Mouse (Mus musculus): ENCODE data around the gene Mylk. TPM values are rescaled to one million over a fixed set of nuclear protein-coding genes. Genes with fewer than 3 reads are reported as not detected.

The Mylk gene
- polyA plus RNA-seq, 1 experiment from 2014 or later = 8.5 TPM

DNA sequence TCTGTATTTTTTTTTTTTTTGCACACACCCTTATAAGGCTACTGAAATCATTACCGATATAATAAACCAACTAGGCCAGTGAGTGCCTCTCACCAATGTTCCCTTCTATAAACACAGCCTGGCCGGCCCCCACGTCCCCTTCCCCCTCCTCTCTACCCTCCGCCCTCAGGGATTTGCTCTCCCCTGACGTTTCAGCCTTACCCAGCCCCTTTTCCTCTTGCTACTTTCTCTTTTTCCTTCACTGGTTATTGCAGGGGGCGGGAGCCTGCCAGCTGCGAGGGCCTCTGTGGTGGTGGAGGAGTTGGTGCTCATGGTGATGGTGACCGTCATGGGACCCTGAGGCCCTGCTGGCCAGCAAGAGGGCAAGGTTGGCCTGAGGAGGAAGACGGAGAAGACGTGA, 176.3 kb downstream of the Mylk start:
- Histone ChIP-seq H3K36me3 (peaks cover 9% of the 10 kb centered on the region; the same call in 1 of the 2 replicates), H3K4me3 (no peak overlapping the region), H3K9me3 (replicated peaks) (no peaks in the 10 kb centered on the region), H3K27me3 (ENCODE audit: low read depth, poor library complexity, severe bottlenecking) (peaks cover 4% of the 10 kb centered on the region), H3K27ac (replicated peaks) (no peak overlapping the region), H3K4me1 (peaks cover 32% of the 10 kb centered on the region)
- DNase-seq (ENCODE audit: low spot score) = no peak
- WGBS = 79% methylated on average over 10 of the region's 10 CpGs

DNA sequence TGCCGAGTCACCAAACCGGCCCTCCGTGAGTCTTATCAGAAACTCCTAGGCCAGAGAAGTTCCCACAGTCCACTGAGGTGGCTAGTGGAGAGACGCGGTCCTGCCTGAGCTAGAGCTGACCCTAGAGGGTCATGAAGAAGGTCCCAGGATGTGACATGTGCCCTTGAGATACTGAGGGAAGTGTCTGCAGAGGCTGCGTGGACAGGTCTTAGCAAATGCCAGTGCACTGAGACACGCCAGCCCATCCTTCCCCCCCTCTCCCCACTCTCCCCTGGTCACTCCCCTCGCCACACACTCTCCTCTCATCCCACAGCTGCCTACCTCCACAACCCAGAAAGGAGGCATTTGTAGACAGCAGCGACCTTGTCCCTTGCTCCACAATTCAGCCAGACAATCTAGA, 178.6 kb downstream of the Mylk start:
- peaks cover 9% of the 10 kb centered on the region; the same call in 1 of the 2 replicates for H3K36me3 ChIP-seq
- H3K27ac ChIP-seq (replicated peaks) = no peak overlapping the region
- no peak for DNase-seq (ENCODE audit: low spot score)
- peaks cover 4% of the 10 kb centered on the region for H3K27me3 ChIP-seq (ENCODE audit: low read depth, poor library complexity, severe bottlenecking)
- peaks cover 39% of the 10 kb centered on the region for H3K4me1 ChIP-seq
- no peak overlapping the region for H3K4me3 ChIP-seq
- 86% methylated on average over 9 of the region's 9 CpGs for WGBS
- no peaks in the 10 kb centered on the region for H3K9me3 ChIP-seq (replicated peaks)

DNA sequence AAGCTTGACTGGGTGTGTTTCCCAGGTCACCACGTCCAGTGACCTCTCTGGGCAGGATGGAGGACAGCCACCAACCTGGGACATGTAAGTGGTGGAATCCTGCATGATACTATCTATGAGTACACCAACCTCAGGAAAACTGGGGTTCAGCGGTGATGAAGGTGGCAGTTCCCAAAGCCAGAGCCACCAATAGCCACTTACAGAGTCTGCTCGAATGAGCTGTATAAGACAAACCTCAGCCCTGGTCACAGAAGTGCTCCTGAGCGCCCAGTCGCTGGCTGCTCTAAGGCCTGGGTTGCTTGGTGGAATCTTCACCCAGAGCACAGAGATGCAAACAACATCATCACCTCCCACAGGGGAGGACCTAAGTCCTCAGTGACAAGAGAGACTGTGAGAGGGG, 179.3 kb downstream of the Mylk start:
- Histone ChIP-seq H3K9me3 (replicated peaks) (no peaks in the 10 kb centered on the region), H3K36me3 (peaks cover 9% of the 10 kb centered on the region; the same call in 1 of the 2 replicates), H3K27ac (replicated peaks) (no peak overlapping the region), H3K4me3 (no peak overlapping the region), H3K4me1 (peaks cover 39% of the 10 kb centered on the region), H3K27me3 (ENCODE audit: low read depth, poor library complexity, severe bottlenecking) (peaks cover 4% of the 10 kb centered on the region)
- DNase-seq (ENCODE audit: low spot score) = no peak
- WGBS = 75% methylated on average over 5 of the region's 5 CpGs

DNA sequence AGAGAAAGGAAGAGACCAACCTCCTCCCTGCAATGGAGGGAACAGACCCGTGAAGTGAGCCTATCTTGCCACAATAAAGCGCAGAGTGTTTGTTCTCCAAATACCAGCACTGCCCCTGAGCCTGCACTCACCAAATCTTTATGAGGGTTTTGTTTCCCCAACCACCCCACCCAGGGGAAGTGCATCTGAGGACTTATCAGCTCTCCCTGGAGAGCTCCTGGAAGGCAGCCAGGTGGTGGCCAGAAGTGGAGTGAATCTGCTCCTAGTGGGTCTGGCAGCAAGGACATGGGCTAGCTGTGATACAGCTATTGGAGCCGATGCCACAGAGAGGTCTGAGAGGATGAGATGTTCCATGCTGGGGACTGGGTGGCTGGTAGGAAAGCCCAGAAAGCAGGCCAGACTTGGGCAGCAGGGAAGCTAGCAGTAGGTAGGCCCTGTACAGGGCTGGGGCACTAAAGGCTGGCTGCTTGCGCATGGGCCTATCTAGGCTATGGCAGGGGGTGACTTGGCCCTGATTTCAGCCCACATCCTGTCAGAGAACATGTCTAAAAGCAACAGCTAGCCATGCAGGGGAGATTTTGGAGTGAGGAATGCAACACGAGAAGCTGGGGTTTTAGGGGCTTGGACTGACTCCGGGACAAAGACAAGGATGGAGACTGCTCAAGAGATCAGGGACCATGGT, 180.1 kb downstream of the Mylk start:
- Histone ChIP-seq H3K27me3 (ENCODE audit: low read depth, poor library complexity, severe bottlenecking) (peaks cover 4% of the 10 kb centered on the region), H3K36me3 (peaks cover 12% of the 10 kb centered on the region; the same call in 1 of the 2 replicates), H3K4me1 (peaks cover 34% of the 10 kb centered on the region), H3K9me3 (replicated peaks) (no peaks in the 10 kb centered on the region), H3K27ac (replicated peaks) (no peak overlapping the region), H3K4me3 (no peak overlapping the region)
- no peak for DNase-seq (ENCODE audit: low spot score)
- 64% methylated on average over 6 of the region's 6 CpGs for WGBS

DNA sequence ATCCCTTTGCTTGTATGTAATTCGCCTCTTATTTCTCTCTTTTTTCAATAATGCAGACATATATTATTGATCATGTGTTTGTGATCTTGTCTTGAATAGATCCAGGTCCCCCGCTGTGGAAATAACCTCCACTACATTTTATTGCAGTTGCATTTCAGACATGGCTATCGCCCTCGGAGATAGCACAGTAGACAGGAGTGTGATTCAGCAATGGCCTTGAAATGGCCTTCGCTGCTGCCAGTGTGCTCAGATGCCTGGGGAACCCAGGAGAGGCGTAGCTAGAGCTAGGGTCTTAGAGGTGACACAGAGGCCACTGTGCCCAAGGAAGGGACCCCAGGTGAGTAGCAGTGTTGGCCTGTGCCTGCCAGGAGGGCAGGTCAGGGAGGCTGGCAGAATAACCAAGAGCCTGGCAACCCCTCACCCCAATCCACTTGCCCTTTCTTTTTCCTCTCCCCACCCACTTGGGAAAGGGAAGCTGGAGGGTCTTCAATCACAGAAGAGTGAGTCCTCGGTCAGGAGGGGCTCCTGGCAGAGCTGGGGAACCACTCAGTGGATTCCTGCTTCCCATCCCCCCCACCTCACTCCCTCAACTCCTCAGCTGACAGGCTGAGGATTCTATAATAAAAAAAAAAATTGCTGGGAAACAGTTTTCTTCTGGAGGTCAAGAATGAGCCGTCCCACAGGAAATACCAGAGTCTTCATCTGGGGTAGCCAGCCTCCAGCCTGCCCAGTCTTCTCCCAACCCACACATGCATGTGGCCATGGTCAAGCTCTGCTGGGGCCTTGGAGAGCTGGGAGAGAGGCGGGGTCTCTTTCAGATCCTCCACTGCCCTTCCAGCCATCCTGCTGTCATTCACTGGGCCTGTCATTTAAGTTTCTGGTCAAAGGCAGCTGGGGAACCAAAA, 181.8 kb downstream of the Mylk start:
- Histone ChIP-seq H3K27ac (replicated peaks) (0 out of 2 replicates have a peak overlapping the region, but pooled peaks have one; percentile 25), H3K4me1 (peaks cover 21% of the 10 kb centered on the region), H3K4me3 (no peak overlapping the region), H3K36me3 (peaks cover 8% of the 10 kb centered on the region; the same call in 1 of the 2 replicates), H3K27me3 (ENCODE audit: low read depth, poor library complexity, severe bottlenecking) (no peaks in the 10 kb centered on the region), H3K9me3 (replicated peaks) (no peaks in the 10 kb centered on the region)
- 87% methylated on average over 9 of the region's 9 CpGs for WGBS
- DNase-seq (ENCODE audit: low spot score) = no peak

DNA sequence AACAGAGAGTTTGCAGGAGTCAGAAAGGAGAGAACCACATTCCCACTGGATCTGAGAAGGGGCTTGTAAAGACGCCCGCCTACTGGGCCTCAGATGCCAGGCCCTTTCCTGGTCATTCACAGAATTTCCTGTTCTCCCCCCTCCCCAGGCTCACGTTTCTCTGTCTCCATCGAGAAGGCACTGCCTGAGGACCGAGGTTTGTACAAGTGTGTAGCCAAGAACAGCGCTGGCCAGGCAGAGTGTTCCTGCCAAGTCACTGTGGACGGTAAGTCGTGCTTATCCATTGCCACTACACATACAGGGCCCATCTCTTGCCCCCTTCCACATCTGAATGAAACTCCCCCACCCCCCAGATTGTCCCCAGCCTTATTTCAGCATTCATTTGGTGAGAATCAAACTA, 184.7 kb downstream of the Mylk start:
- Histone ChIP-seq H3K9me3 (replicated peaks) (no peaks in the 10 kb centered on the region), H3K4me1 (peaks cover 24% of the 10 kb centered on the region), H3K4me3 (no peak overlapping the region), H3K27me3 (ENCODE audit: low read depth, poor library complexity, severe bottlenecking) (no peaks in the 10 kb centered on the region), H3K27ac (replicated peaks) (0 out of 2 replicates have a peak overlapping the region, but pooled peaks have one; percentile 29), H3K36me3 (0 out of 2 replicates have a peak, but pooled peaks cover 3% of the 10 kb centered on the region)
- DNase-seq (ENCODE audit: low spot score) = no peak
- 84% methylated on average over 8 of the region's 8 CpGs for WGBS

DNA sequence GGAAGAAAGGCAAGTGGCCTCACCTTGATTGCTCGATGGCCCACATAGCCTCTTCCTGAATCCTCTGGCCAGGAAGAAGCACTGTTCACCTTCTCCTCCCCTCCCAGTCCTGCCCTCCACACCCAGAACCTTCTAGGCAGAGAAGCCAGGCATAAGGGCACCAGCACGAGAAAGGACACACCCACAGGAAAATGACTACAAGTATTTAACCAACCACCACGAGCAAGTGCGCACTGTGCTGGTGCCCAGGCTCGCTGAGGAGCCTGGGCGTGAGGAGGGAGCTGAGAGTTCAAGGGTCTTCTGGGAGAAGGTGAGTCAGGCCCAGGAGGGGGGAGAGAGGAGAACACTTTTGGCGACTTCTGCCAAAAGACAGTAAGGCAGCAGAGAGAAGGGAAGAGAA, 185.1 kb downstream of the Mylk start:
- peaks cover 23% of the 10 kb centered on the region for H3K4me1 ChIP-seq
- no peak overlapping the region for H3K4me3 ChIP-seq
- no peak for DNase-seq (ENCODE audit: low spot score)
- H3K36me3 ChIP-seq = 0 out of 2 replicates have a peak, but pooled peaks cover 3% of the 10 kb centered on the region
- WGBS = 85% methylated on average over 7 of the region's 7 CpGs
- H3K27me3 ChIP-seq (ENCODE audit: low read depth, poor library complexity, severe bottlenecking) = no peaks in the 10 kb centered on the region
- no peaks in the 10 kb centered on the region for H3K9me3 ChIP-seq (replicated peaks)
- H3K27ac ChIP-seq (replicated peaks) = no peak overlapping the region; the same call in 1 of the 2 replicates

DNA sequence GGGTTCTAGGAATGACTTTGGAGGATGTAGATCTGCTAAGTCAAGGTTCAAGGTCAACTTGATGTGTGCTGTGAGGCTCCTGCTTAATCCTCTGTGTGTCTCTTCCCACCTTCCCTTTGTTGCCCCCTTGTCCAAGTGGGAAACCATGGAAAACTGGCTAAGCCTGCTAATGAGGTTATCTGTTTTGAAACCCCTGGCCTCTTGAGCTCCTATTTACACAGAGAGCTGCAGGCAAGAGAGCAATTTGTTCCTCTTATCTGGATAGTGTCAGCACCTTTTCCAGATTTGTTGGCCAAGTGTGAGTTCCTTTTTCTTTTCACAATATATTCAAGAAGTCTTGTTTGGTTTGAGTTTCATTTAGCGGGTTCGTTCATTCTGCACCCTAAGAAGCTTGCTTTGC, 186.3 kb downstream of the Mylk start:
- Histone ChIP-seq H3K27ac (replicated peaks) (no peak overlapping the region), H3K9me3 (replicated peaks) (no peaks in the 10 kb centered on the region), H3K4me1 (peaks cover 33% of the 10 kb centered on the region), H3K4me3 (no peak overlapping the region), H3K27me3 (ENCODE audit: low read depth, poor library complexity, severe bottlenecking) (no peaks in the 10 kb centered on the region), H3K36me3 (0 out of 2 replicates have a peak, but pooled peaks cover 3% of the 10 kb centered on the region)
- DNase-seq (ENCODE audit: low spot score) = no peak
- WGBS = 90% methylated on average over 2 of the region's 2 CpGs

DNA sequence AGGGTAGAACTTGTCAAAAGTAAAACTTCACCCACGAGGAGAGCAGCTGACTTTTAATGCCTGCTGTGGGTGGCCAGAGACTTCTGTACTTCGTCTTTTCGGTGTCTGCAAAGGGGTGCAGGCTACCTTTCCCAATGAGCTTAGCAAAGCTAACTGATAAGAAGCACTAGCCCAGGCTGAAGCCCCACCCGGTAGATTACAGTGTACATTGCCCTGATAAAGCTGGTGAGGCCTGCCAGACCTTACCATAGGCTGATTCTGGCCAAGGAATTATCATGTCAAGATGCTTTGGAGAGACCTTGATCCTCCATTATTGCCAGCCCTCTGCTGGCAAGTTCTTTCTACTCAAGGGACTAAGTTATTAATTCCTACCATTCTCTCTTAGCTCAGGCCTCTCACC, 188.2 kb downstream of the Mylk start:
- Histone ChIP-seq H3K4me1 (peaks cover 42% of the 10 kb centered on the region), H3K9me3 (replicated peaks) (no peaks in the 10 kb centered on the region), H3K27ac (replicated peaks) (no peak overlapping the region), H3K27me3 (ENCODE audit: low read depth, poor library complexity, severe bottlenecking) (no peaks in the 10 kb centered on the region), H3K4me3 (no peak overlapping the region), H3K36me3 (0 out of 2 replicates have a peak, but pooled peaks cover 3% of the 10 kb centered on the region)
- DNase-seq (ENCODE audit: low spot score) = no peak
- 85% methylated on average over 4 of the region's 4 CpGs for WGBS

DNA sequence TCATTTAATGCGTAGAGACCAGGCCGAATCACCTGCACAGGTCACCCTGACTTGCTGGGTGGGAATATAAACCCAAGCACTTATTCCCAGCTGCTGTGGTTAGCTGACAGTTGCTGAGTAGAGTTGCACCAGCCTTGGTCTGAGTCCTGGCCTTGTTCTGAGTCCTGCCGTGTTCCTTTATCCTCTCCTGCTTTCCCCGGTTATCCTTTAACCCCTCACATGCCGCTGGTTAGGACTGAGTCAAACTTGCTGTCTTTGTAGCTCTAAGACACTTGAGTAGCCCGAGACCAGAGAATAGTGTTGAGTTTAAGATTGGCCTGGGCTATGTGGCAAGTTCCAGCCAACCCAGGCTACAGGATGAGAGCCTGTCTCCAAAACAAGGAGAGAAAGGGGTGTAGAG, 189.5 kb downstream of the Mylk start:
- H3K27me3 ChIP-seq (ENCODE audit: low read depth, poor library complexity, severe bottlenecking) = no peaks in the 10 kb centered on the region
- H3K27ac ChIP-seq (replicated peaks) = no peak overlapping the region
- WGBS = 52% methylated on average over 6 of the region's 6 CpGs
- H3K36me3 ChIP-seq = 0 out of 2 replicates have a peak, but pooled peaks cover 3% of the 10 kb centered on the region
- no peaks in the 10 kb centered on the region for H3K9me3 ChIP-seq (replicated peaks)
- H3K4me3 ChIP-seq = no peak overlapping the region
- DNase-seq (ENCODE audit: low spot score) = no peak
- peaks cover 43% of the 10 kb centered on the region for H3K4me1 ChIP-seq

DNA sequence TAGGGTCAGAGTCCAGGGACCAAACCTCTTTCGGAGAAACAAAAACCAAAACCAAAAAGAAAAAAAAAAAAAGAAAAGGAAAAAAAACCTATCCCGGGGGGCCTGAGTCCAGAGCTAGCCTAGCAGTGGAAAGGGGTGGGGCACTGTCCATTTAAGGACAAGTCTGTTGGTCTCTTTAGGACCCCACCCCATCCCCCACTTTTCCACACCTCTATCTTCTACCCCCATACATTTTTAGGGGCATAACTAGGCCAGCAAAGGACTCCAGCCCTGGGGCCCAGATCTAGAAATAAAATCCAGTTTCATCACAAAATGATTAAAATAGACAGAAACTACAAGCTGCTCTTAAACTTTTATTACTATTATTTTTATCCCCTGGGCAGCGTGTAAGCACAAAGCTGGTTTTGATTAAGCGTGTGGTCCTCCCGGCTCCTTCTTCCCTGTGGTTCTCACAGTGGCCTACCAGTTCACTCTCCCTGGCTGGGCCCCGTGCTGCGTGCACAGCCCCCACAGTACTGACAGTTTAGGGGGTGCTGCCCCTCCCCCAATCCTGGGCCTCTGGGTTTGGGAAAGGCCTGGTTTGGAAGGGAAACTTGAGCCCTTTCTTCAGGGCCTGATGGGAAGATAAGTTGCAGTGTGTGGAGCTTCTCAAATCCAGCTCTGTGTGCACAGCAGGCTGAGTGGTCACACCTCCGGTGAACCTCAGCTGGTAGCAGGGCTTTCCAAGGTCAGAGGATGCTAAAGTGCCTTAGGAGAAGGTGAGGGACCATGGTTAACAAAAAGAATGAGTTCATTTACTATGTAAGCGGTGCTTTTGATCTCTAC, 190.7 kb downstream of the Mylk start:
- no peak overlapping the region for H3K4me3 ChIP-seq
- peak overlapping the region; percentile 64 for H3K27ac ChIP-seq (replicated peaks)
- H3K36me3 ChIP-seq = no peaks in the 10 kb centered on the region
- 53% methylated on average over 9 of the region's 9 CpGs for WGBS
- no peaks in the 10 kb centered on the region for H3K27me3 ChIP-seq (ENCODE audit: low read depth, poor library complexity, severe bottlenecking)
- DNase-seq (ENCODE audit: low spot score) = peak; percentile 33
- peaks cover 43% of the 10 kb centered on the region for H3K4me1 ChIP-seq
- H3K9me3 ChIP-seq (replicated peaks) = no peaks in the 10 kb centered on the region

DNA sequence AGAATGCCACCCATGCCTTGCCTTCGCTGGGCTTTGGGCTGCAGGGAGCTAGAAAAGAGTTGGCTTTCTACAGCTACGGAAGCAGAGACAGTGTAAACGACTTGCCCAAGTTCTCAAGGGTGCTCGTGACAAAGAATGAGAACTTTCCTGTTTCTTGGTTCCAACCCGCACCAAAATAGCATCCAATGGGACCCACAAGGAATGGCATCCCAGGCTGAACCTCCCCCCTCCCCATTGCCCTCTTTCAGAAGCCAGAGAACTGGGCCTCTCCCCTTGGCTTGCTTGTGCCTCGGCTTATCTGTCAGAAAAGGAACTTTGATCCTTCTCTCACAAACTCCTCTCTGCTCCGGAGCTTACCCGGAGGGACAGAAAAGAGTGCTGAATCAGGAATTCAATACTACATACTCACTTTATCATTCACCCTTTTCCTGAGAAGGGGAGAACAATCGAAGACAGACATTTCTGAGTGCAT, 191.4 kb downstream of the Mylk start:
- Histone ChIP-seq H3K36me3 (no peaks in the 10 kb centered on the region), H3K4me3 (no peak overlapping the region), H3K27ac (replicated peaks) (peak overlapping the region; percentile 64), H3K9me3 (replicated peaks) (no peaks in the 10 kb centered on the region), H3K4me1 (peaks cover 43% of the 10 kb centered on the region), H3K27me3 (ENCODE audit: low read depth, poor library complexity, severe bottlenecking) (no peaks in the 10 kb centered on the region)
- 47% methylated on average over 9 of the region's 9 CpGs for WGBS
- DNase-seq (ENCODE audit: low spot score) = no peak

All from midbrain, embryonic 10.5 days (tissue).